ENCODE assay signal across 30 mouse cellular contexts in genomic region chr15:98822147-98822546, GRCm38 (mm10). TPM values are rescaled to one million over a fixed set of nuclear protein-coding genes. Genes with fewer than 3 reads are reported as not detected.
"Had no signal": no experiment of that assay in that cellular context is flagged by ENCODE, and none has a peak within 500 bp of the region (broad histone marks: within the 10 kb centered on the region; RNA-seq: fewer than 3 reads in every experiment).

No protein-coding gene starts in this region.

- H3K27ac ChIP-seq: gastrocnemius, adult 2 months; heart, embryonic 10.5 days; hindbrain, embryonic 10.5 days; hindbrain, embryonic 12.5 days; hindbrain, embryonic 14.5 days; intestine, embryonic 15.5 days; limb, embryonic 10.5 days; limb, embryonic 12.5 days; liver, embryonic 13.5 days; liver, embryonic 15.5 days had no signal

- H3K9me3 ChIP-seq: heart, embryonic 10.5 days; heart, embryonic 12.5 days; hindbrain, embryonic 10.5 days; hindbrain, embryonic 12.5 days; intestine, embryonic 15.5 days; limb, embryonic 10.5 days; limb, embryonic 12.5 days; liver, embryonic 13.5 days; liver, embryonic 15.5 days had no signal

- H3K4me3 ChIP-seq: gastrocnemius, adult 2 months; heart, embryonic 10.5 days; heart, embryonic 12.5 days; hindbrain, embryonic 10.5 days; hindbrain, embryonic 12.5 days; intestine, embryonic 15.5 days; left cerebral cortex, adult 2 months; limb, embryonic 10.5 days; limb, embryonic 12.5 days; liver, embryonic 13.5 days; liver, embryonic 15.5 days had no signal

- H3K4me1 ChIP-seq: hindbrain, embryonic 10.5 days; hindbrain, embryonic 12.5 days; intestine, embryonic 15.5 days; limb, embryonic 10.5 days; limb, embryonic 12.5 days had no signal

- DNase-seq: gastrocnemius, adult 2 months; gastrocnemius, postnatal 10 days; gastrocnemius, postnatal 25 days; heart, postnatal 10 days; heart, postnatal 4 days; kidney, adult 18-20 months; kidney, adult 8-10 months; kidney, postnatal 10 days; kidney, postnatal 25 days; liver, embryonic 13.5 days had no signal

- H3K9ac ChIP-seq: heart, embryonic 12.5 days; hindbrain, embryonic 12.5 days; hindbrain, embryonic 14.5 days; intestine, embryonic 15.5 days; limb, embryonic 12.5 days; liver, embryonic 13.5 days; liver, embryonic 15.5 days; liver, postnatal 0 days had no signal

RNA-seq across cellular contexts. Expression of gene Ddn, which starts 12.9 kb away (rescaled TPM):
- total RNA-seq: granulocyte monocyte progenitor cell, adult 5-6 weeks had no signal

RNA-seq across cellular contexts. Expression of gene Wnt1, which starts 32.5 kb away (rescaled TPM):
- total RNA-seq: gastrocnemius, postnatal 10 days; gastrocnemius, postnatal 25 days; granulocyte monocyte progenitor cell, adult 5-6 weeks; heart, adult 18-20 months; heart, adult 8-10 months; heart, postnatal 10 days; heart, postnatal 25 days; heart, postnatal 4 days; layer of hippocampus, adult 8-10 months; layer of hippocampus, postnatal 10 days; layer of hippocampus, postnatal 25 days; left cerebral cortex, postnatal 14 days; left cerebral cortex, postnatal 36 days had no signal
